Mouse (Mus musculus): Measurements from ENCODE around the gene Gm49673.
"Not testable (repeated sequence)": the region's sequence is repeated elsewhere in the genome, so short reads cannot be mapped to it uniquely, and the experiment has no call there.

Gene Gm49673

GRCm38 (mm10) chr17:8130849-8131248, 16.7 kb downstream of the Gm49673 start:
- DNase-seq (ENCODE audit: low spot score), result not testable (repeated sequence)

- DNase-seq (ENCODE audit: low spot score), result not testable (repeated sequence)
Observed at GRCm38 (mm10) chr17:8129578-8129977, 18.0 kb downstream of the Gm49673 start.

DNA sequence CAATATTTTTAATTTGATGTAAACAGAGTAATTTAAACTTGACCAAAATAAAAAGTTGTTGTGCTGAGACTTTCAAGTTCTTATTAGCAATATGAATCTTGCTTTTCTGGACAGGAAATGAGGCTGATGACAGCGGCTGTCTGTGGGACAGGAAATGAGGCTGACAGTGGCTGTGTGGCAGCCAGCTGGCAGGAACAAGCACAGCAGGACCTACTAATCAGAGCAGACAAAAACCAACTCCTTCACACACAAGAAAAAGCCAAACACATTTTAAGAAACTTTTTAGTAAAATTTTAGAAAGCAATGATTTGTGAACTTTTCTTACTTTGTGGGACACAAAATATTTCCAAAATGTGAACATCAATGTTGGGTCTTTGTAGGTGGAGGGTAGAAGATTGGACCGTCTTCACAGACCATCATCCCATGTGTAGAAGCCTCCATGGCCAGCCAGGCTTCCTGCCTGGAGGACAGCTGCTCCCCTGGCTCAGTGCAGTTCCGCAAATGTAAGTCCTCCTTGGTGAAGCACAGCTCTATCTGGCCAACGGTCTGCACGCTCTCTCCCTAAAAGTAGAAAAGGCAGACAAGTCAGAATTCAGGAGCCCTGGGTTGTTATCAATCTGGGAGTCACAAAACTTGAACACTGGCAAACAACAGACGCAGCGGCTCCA, 19.1 kb downstream of the Gm49673 start:
- DNase-seq (ENCODE audit: low spot score), result not testable (repeated sequence)

- not testable (repeated sequence) for DNase-seq (ENCODE audit: low spot score)
Observed at GRCm38 (mm10) chr17:8124586-8124985, 23.0 kb downstream of the Gm49673 start.

- not testable (repeated sequence) for DNase-seq (ENCODE audit: low spot score)
Observed at GRCm38 (mm10) chr17:8122974-8123373, 24.6 kb downstream of the Gm49673 start.

- DNase-seq (ENCODE audit: low spot score), result not testable (repeated sequence)
Observed at GRCm38 (mm10) chr17:8116928-8117327, 30.7 kb downstream of the Gm49673 start.

GRCm38 (mm10) chr17:8116378-8116777, 31.2 kb downstream of the Gm49673 start:
- not testable (repeated sequence) for DNase-seq (ENCODE audit: low spot score)

GRCm38 (mm10) chr17:8112199-8112598, 35.4 kb downstream of the Gm49673 start:
- not testable (repeated sequence) for DNase-seq (ENCODE audit: low spot score)

GRCm38 (mm10) chr17:8101297-8101609, 46.3 kb downstream of the Gm49673 start:
- not testable (repeated sequence) for DNase-seq (ENCODE audit: low spot score)

DNA sequence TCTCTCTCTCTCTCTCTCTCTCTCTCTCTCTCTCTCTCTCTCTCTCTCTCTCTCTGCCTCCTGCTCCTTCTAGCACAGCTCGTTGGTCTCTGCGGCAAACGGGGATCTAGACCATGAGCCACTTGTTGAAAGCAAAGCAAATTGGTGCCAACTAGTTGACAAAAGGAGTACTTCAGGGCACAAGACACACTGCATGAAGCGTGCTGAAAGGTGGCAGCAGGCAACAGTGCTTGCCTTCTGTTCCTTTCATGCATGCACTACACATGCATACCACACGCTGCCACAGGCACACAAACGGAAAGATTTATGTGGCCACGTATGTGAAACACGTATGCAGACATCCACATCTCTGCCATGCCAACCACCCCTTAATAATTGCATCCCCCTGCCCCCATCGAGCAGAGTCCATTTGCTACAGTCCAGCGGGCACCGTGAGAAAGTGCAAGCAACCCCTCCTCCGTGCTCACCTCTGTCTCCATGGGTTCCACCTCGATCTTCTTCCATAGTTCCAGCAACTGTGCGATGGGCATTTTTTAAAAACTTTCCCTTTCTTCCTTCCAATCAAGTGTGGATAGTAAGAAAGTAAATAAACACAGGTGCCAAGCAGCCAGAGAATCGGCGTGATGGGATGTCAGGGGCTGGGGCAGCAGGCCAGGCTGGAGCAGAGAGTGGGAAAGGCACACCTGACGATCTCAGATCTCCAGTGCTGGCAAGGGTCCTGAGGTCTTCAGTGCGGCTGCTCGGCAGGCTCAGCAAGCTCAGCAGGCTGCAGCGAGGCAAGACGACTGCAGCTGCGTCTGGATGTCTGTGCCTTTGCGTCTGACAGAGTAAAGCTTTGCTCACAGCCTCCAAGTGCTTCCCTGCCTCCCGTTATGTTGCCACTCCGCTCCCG, 46.9 kb downstream of the Gm49673 start:
- DNase-seq (ENCODE audit: low spot score), result not testable (repeated sequence)

- DNase-seq (ENCODE audit: low spot score), result not testable (repeated sequence)
Observed at GRCm38 (mm10) chr17:8096199-8096598, 51.4 kb downstream of the Gm49673 start.

DNA sequence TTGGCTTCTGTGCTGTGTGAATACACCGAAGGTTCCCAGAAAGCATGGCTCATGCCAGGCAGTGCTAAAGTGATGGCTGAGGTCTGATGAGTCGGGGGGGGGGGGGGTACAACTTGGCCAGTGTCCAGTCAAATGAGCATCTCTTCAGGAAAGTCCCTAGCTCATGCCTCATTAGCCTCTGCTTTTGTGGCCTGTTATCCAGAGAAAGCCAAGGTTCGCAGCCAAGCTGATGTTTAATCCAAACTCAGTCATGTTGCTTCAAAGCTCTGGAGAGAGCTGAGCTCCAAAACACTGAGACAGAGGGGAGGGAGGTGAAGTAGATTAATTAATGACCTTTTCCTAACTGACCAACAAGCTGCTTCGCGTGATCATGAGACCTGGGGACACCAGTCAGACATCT, 51.9 kb downstream of the Gm49673 start:
- not testable (repeated sequence) for DNase-seq (ENCODE audit: low spot score)

DNA sequence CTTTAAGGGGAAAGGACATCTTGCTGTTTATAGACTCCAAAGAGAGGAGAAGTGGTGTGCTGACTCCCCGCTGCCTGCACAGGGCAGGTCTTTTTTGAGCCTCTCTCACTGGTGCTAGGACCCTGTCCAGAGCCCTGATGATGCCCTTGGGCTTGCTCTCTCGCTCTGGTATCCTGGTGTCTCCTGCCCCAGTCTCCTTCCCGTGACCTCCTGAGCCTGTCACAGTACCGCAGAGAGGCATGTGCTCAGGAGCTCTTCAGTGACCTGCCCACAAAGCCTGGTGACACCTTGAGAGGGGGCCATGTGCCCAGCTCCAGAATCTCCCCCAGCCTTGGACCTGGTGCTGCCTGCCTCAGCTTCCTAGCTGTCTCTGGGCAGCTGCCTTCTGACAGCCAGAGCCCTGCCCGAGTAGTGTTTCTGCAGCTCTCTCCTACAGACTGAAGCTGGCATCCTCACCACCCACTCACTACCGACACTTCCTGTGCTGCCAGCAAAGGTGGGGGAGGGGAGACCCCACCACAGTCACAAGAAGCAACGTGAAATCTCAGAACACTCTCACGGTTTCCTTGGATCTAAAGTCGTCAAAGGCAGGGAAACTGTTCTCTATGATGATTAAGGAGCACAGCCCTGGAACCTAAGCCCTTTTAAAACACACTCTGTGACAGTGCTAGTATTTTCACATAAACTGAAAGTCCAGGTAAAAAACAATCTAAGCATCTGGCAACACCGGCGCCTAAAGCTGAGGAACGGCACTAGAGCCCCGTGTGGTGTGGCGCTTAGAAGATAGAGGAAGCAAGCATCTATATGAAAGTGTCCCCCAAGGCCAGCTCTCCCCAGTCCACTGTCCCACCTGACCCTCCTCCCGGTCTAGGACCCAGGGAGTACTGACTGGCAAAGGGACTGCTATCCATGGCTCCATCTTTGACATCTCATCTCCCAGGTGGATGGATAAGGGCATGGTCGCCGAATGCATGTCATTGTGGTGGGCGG, 54.8 kb downstream of the Gm49673 start:
- DNase-seq (ENCODE audit: low spot score), result not testable (repeated sequence)

DNA sequence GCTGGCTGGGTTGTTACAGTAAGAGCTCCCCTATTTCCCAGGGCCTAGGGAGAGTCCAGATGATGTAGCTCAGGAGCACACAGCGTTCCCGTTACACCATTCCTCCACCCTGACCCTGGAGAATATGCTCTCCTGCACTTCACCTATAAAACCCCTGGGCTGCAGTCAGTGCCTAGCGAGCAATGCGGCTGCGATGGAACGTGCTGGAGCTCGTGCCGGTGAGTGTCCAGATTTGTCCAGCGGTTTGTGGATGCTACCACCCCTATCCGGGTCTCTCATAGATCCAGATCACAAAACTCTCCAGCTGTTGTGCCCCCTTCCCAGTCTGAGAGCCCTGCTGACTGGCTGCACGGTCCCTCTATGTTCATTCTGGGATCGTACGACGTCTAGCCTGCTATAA, 56.3 kb downstream of the Gm49673 start:
- DNase-seq (ENCODE audit: low spot score), result not testable (repeated sequence)

DNA sequence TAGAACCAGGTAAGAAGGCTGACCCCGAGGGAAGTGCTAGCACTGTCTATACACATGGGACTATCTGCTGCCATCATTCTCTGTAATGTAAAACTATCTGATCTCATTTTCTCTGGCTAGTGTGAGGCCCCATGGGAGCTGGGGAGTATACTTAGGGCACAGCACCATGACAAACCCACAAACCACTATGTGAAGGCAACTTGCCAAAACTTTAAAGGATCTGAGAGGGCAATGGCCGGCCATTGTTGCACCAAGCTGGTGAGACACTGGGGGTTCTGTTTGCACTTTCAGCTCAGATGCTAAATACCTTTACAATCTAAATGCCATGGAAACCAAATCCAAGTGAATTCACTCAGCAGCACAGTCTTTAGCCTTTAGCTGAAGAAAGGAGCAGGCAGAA, 77.7 kb downstream of the Gm49673 start:
- not testable (repeated sequence) for DNase-seq (ENCODE audit: low spot score)

DNA sequence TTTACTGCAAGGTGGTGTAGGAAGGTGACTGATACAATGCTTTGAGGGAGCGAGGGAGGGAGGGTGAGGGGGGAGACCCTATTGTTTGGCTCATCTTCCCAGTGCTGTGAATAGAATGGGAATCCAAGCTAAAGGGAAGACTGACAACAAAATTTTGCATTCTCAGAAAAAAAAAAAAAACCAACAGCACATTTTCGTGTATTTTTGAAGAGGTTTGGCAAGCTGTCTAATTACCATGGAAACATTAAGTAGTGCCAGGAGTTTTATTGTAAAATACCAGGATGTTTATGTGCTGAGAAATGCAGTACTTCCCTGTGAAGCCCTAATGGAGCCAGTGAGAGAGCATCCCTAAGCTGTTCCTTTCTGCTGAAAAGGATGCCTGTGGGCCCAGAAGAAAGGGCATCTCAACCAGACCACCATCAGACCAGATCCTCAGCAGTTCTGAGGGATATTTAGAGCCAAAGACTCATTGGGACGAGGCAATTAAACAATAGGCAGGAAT, 90.9 kb downstream of the Gm49673 start:
- not testable (repeated sequence) for DNase-seq (ENCODE audit: low spot score)

DNA sequence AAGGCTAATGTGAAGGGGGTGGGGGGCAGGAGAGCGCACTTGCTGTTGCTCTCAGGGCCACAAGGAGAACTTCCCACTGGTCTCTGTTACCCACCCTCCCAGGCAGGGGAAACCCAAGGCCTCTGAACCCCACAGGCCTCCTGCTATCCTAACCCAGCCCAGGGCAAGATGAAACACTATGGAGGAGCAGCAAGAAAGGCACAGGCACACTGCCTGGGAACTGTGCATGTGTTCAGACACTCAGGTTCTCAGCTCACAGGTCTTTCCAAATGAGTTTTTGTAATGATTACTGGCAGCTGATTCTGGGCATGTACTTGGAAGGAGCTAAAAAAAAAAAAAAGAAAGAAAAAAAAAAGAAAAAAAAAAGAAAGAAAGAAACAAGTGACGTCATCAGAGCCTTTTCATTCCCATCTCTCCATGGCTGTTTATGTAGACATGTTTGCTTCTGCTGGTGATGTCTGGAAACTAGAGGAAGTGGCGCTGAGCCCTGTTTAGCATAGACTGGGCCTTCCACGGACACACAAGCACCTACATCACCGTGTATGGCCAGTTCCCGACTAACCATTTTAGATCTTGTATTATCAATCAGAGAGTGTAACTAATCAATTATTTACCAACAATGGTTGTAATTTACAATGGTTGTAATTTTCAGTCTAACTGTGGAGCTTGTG, 91.5 kb downstream of the Gm49673 start:
- DNase-seq (ENCODE audit: low spot score), result not testable (repeated sequence)

DNA sequence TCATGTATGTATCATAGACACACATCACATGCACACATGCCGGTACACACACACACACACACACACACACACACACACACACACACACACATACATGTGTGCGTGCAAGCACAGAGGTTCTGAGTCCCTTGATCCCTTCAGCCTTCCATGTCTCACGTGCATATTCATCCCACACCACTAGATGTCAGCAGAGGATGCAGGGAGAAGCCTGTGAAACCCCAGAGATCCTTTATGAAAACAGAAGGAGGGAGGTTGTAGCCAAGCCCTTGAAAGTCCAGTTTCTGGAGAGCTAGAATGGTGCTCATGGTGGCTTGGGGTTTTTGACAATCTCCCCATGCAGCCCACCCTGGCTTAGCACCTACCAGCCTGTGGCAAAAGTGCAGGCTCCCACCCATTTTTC, 96.3 kb downstream of the Gm49673 start:
- peak; percentile 13 for DNase-seq (ENCODE audit: low spot score)

DNA sequence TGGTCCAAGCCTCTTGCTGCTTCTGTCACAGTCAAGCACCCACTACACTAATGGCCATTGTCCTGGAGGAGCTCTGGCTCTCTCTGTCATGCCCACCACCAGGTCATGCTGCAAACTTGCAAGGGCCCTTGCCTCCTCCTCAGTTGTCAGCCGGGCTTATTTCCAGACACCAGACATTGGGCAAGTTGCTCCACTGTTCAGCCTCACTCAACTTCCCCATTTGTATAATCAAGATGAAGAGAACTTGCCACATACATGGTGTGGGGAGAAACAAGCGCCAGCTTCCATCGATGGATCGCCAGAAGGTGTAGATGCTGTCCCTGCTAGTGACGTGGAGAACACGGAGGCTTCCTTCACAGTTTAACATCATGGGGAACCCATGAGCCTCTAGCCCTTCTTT, 97.4 kb downstream of the Gm49673 start:
- DNase-seq (ENCODE audit: low spot score), result not testable (repeated sequence)

DNA sequence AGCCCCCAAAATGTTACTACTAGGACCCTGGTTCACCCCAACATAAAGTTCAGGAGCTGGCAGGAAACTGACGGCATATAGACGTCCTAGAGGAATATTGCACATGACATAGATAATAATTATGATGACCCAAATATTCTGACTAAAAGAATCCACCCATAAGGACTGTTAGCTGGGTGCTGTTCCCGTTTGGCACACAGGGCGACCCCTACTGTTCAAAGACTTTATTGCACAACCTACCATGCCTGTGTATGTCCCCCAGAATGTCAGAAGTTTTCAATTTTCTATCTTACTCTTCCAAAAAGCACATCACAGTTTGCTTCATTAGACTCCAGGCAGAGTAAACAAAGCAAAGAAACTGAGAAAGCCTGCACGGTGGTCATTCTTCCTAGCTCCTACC, 101.4 kb downstream of the Gm49673 start:
- DNase-seq (ENCODE audit: low spot score), result not testable (repeated sequence)

DNA sequence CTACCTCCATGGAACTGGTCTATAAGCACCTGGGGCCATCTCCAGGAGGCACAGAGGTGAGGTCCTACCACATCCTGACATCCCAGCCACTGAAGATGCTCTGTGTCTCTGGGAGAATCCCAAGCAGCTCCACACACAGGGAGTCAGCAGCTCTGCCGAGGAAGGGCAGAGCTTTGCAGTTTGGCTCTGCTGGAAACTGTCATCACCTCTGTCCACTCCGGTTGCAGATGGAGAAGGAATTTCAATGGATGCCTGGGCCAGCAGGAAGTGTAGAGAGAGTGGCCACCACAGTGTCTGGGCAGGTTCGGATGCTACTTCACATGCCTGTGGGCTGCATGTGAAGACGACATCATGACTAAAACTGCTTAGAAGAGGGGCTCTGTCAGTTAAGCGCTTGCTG, 106.4 kb downstream of the Gm49673 start:
- DNase-seq (ENCODE audit: low spot score), result not testable (repeated sequence)

Measured in c-Kit-positive CD71-positive TER-119-positive erythroid progenitor cells, embryonic 14.5 days (primary cell).